Mouse (Mus musculus): ENCODE measurements around the gene Hmgb4. TPM values are rescaled to one million over a fixed set of nuclear protein-coding genes. Genes with fewer than 3 reads are reported as not detected.

Gene Hmgb4
- not detected in 2 replicates for polyA plus RNA-seq (2011; ENCODE audit: insufficient read length, low read depth, missing spikeins)

- no peaks in the 10 kb centered on the region for H3K4me1 ChIP-seq (ENCODE audit: control insufficient read depth, insufficient read depth, low read length)
- TF ChIP-seq CTCF (IDR thresholded peaks at IDR 0.05; ENCODE audit: borderline replicate concordance, insufficient read depth, low read length) = no peak
- no peak for TF ChIP-seq POLR2A (IDR thresholded peaks at IDR 0.05; ENCODE audit: low read depth, low read length)
- H3K4me3 ChIP-seq (ENCODE audit: insufficient read depth, low read length) = no peak within 1 kb of the TSS
- no peak within 1 kb of the TSS for H3K27ac ChIP-seq (ENCODE audit: insufficient read depth, low read length)
Observed at GRCm38 (mm10) chr4:128260907-128261560, at the start of gene Hmgb4. Gene Hmgb4, minus strand, starts transcription at chr4:128260957.

GRCm38 (mm10) chr4:128306011-128306410 is 45.3 kb upstream of the Hmgb4 start:
- no peak overlapping the region for H3K27ac ChIP-seq (ENCODE audit: insufficient read depth, low read length)
- H3K4me3 ChIP-seq (ENCODE audit: insufficient read depth, low read length) = no peak overlapping the region
- TF ChIP-seq CTCF (IDR thresholded peaks at IDR 0.05; ENCODE audit: borderline replicate concordance, insufficient read depth, low read length) (no peak), POLR2A (IDR thresholded peaks at IDR 0.05; ENCODE audit: low read depth, low read length) (no peak)
- no peaks in the 10 kb centered on the region for H3K4me1 ChIP-seq (ENCODE audit: control insufficient read depth, insufficient read depth, low read length)

GRCm38 (mm10) chr4:128304049-128304448 is 43.3 kb upstream of the Hmgb4 start:
- no peak overlapping the region for H3K4me3 ChIP-seq (ENCODE audit: insufficient read depth, low read length)
- TF ChIP-seq POLR2A (IDR thresholded peaks at IDR 0.05; ENCODE audit: low read depth, low read length) = no peak
- TF ChIP-seq CTCF (IDR thresholded peaks at IDR 0.05; ENCODE audit: borderline replicate concordance, insufficient read depth, low read length) = no peak
- no peak overlapping the region for H3K27ac ChIP-seq (ENCODE audit: insufficient read depth, low read length)
- no peaks in the 10 kb centered on the region for H3K4me1 ChIP-seq (ENCODE audit: control insufficient read depth, insufficient read depth, low read length)

GRCm38 (mm10) chr4:128288095-128288494 is 27.3 kb upstream of the Hmgb4 start:
- H3K4me3 ChIP-seq (ENCODE audit: insufficient read depth, low read length) = no peak overlapping the region
- no peak overlapping the region for H3K27ac ChIP-seq (ENCODE audit: insufficient read depth, low read length)
- H3K4me1 ChIP-seq (ENCODE audit: control insufficient read depth, insufficient read depth, low read length) = no peaks in the 10 kb centered on the region
- TF ChIP-seq CTCF (IDR thresholded peaks at IDR 0.05; ENCODE audit: borderline replicate concordance, insufficient read depth, low read length) (no peak), POLR2A (IDR thresholded peaks at IDR 0.05; ENCODE audit: low read depth, low read length) (no peak)

GRCm38 (mm10) chr4:128285009-128285408 is 24.3 kb upstream of the Hmgb4 start:
- H3K4me3 ChIP-seq (ENCODE audit: insufficient read depth, low read length) = no peak overlapping the region
- TF ChIP-seq POLR2A (IDR thresholded peaks at IDR 0.05; ENCODE audit: low read depth, low read length) (no peak), CTCF (IDR thresholded peaks at IDR 0.05; ENCODE audit: borderline replicate concordance, insufficient read depth, low read length) (no peak)
- no peak overlapping the region for H3K27ac ChIP-seq (ENCODE audit: insufficient read depth, low read length)
- H3K4me1 ChIP-seq (ENCODE audit: control insufficient read depth, insufficient read depth, low read length) = no peaks in the 10 kb centered on the region

- TF ChIP-seq POLR2A (IDR thresholded peaks at IDR 0.05; ENCODE audit: low read depth, low read length) (no peak), CTCF (IDR thresholded peaks at IDR 0.05; ENCODE audit: borderline replicate concordance, insufficient read depth, low read length) (no peak)
Observed at GRCm38 (mm10) chr4:128275586-128275985, 14.8 kb upstream of the Hmgb4 start.

GRCm38 (mm10) chr4:128275116-128275515 is 14.4 kb upstream of the Hmgb4 start:
- Histone ChIP-seq H3K27ac (ENCODE audit: insufficient read depth, low read length) (no peak overlapping the region), H3K4me1 (ENCODE audit: control insufficient read depth, insufficient read depth, low read length) (no peaks in the 10 kb centered on the region), H3K4me3 (ENCODE audit: insufficient read depth, low read length) (no peak overlapping the region)
- TF ChIP-seq CTCF (IDR thresholded peaks at IDR 0.05; ENCODE audit: borderline replicate concordance, insufficient read depth, low read length) = no peak
- no peak for TF ChIP-seq POLR2A (IDR thresholded peaks at IDR 0.05; ENCODE audit: low read depth, low read length)

More at GRCm38 (mm10) chr4:128275586-128275985, 14.8 kb upstream of the Hmgb4 start:
- no peaks in the 10 kb centered on the region for H3K4me1 ChIP-seq (ENCODE audit: control insufficient read depth, insufficient read depth, low read length)
- H3K27ac ChIP-seq (ENCODE audit: insufficient read depth, low read length) = no peak overlapping the region
- no peak overlapping the region for H3K4me3 ChIP-seq (ENCODE audit: insufficient read depth, low read length)

- no peaks in the 10 kb centered on the region for H3K4me1 ChIP-seq (ENCODE audit: control insufficient read depth, insufficient read depth, low read length)
- no peak overlapping the region for H3K27ac ChIP-seq (ENCODE audit: insufficient read depth, low read length)
- H3K4me3 ChIP-seq (ENCODE audit: insufficient read depth, low read length) = no peak overlapping the region
- TF ChIP-seq CTCF (IDR thresholded peaks at IDR 0.05; ENCODE audit: borderline replicate concordance, insufficient read depth, low read length) = no peak
- no peak for TF ChIP-seq POLR2A (IDR thresholded peaks at IDR 0.05; ENCODE audit: low read depth, low read length)
Observed at GRCm38 (mm10) chr4:128273146-128273545, 12.4 kb upstream of the Hmgb4 start.

- no peaks in the 10 kb centered on the region for H3K4me1 ChIP-seq (ENCODE audit: control insufficient read depth, insufficient read depth, low read length)
Observed at GRCm38 (mm10) chr4:128272501-128272900, 11.7 kb upstream of the Hmgb4 start.

GRCm38 (mm10) chr4:128270931-128271330 is 10.2 kb upstream of the Hmgb4 start:
- Histone ChIP-seq H3K27ac (ENCODE audit: insufficient read depth, low read length) (no peak overlapping the region), H3K4me1 (ENCODE audit: control insufficient read depth, insufficient read depth, low read length) (no peaks in the 10 kb centered on the region), H3K4me3 (ENCODE audit: insufficient read depth, low read length) (no peak overlapping the region)
- TF ChIP-seq POLR2A (IDR thresholded peaks at IDR 0.05; ENCODE audit: low read depth, low read length) = no peak
- TF ChIP-seq CTCF (IDR thresholded peaks at IDR 0.05; ENCODE audit: borderline replicate concordance, insufficient read depth, low read length) = no peak

More at GRCm38 (mm10) chr4:128272501-128272900, 11.7 kb upstream of the Hmgb4 start:
- no peak overlapping the region for H3K4me3 ChIP-seq (ENCODE audit: insufficient read depth, low read length)
- H3K27ac ChIP-seq (ENCODE audit: insufficient read depth, low read length) = no peak overlapping the region
- TF ChIP-seq POLR2A (IDR thresholded peaks at IDR 0.05; ENCODE audit: low read depth, low read length) (no peak), CTCF (IDR thresholded peaks at IDR 0.05; ENCODE audit: borderline replicate concordance, insufficient read depth, low read length) (no peak)
